Mouse (Mus musculus) spleen, embryonic (tissue): ENCODE measurements at regions not wholly inside any gene's neighbourhood (a gene's known extent, or its start where the extent isn't known, plus 50 kb on each side); places are given as distances from the start of the nearest gene placed in this dataset.

Experiments
- CTCF ChIA-PET: fragments of 350-600 bp; sonication (Branson Sonifier 250); formaldehyde crosslinking; loops from one replicate; lab custom pipeline; 2022; lab: Charles Lee

DNA sequence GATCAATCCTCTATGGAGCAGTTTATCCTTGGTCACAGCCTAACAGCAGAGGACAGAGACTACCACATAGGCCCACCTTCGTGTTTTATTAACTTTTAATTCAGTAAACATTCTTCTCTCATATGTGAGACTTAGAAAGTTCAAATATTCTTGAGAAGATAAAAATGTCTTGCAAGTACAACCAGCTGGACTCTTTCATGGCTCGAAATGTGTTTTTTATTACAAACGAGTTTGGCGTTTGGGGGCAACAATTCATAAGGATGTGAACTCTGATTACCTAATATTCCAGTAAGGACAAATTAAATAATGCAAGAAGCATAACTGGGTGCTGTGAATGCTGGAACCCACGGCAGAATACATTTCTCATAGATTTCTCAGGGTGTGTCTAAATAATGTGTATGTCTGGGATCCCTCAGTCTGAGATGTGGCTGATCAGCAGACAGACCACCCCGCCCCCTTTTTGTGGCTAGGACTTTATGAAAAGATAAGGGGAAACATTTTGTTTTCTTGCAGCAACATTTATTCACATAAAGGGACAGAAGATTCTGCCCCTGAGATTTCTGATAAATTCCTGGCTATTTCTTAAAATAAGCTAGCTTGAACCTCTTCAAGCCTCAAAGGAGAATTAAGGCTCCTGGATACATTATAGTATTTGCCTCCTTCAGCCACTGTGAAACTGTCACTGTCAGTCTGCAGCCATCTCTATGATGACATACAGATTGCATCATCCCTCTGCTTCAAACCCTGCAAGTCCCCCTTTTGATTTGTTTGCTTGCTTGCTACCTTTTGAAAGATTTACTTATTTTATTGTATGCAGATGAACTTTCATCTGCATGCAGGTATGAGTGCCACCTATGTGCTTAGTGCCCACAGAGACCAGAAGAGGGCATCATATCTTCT is 69.2 kb upstream of the Gucy1a1 start:
- CTCF ChIA-PET = no interaction called here

- CTCF ChIA-PET = no interaction called here
Observed at GRCm38 (mm10) chr3:82207321-82207720, 61.7 kb upstream of the Gucy1a1 start.
